Mouse (Mus musculus) heart, embryonic 14.5 days (tissue): ENCODE measurements at regions not wholly inside any gene's neighbourhood (a gene's known extent, or its start where the extent isn't known, plus 50 kb on each side); places are given as distances from the start of the nearest gene placed in this dataset.

Experiments used
- ATAC-seq: fragments of 200-750 bp; cut with Nextera tagmentation; 2 replicates; pipeline ENCODE4 v1.8.0; 2017; ENCODE audit warnings: low read depth, moderate TSS enrichment; ENCODE audit not compliant: insufficient number of reproducible peaks, insufficient read depth, low FRiP score
- H3K27ac ChIP-seq, 2 experiments: fragments of 200-500 bp in 1 of 2; fragments of 300-500 bp in 1 of 2; sonication (generic) in 1 of 2; replicated peaks in 1 of 2; 2 replicates each; pipeline ENCODE4 v1.5.1; 2012 to 2014; ENCODE audit warnings: low read depth in 2 of 2, low read length in 2 of 2, control low read depth in 1 of 2, mild to moderate bottlenecking in 1 of 2, mixed read lengths in 1 of 2; ENCODE audit not compliant: control insufficient read depth in 1 of 2, insufficient read depth in 1 of 2
- H3K27me3 ChIP-seq: fragments of 300-500 bp; sonication (generic); 2 replicates; pipeline ENCODE4 v1.6.1; 2014; ENCODE audit warnings: mild to moderate bottlenecking, low read length, control low read depth; ENCODE audit not compliant: control insufficient read depth, insufficient read depth
- H3K36me3 ChIP-seq: fragments of 300-500 bp; sonication (generic); 2 replicates; pipeline ENCODE4 v1.6.1; 2014; ENCODE audit warnings: mild to moderate bottlenecking, control low read depth, low read length, mixed read lengths; ENCODE audit not compliant: control insufficient read depth, insufficient read depth
- H3K4me1 ChIP-seq, 2 experiments: fragments of 200-500 bp in 1 of 2; fragments of 300-500 bp in 1 of 2; sonication (generic) in 1 of 2; 2 replicates each; pipeline ENCODE4 v1.6.1; 2012 to 2014; ENCODE audit warnings: low read length in 2 of 2, control low read depth in 1 of 2, mixed read lengths in 1 of 2; ENCODE audit not compliant: control insufficient read depth in 2 of 2, insufficient read depth in 2 of 2
- H3K4me2 ChIP-seq: fragments of 300-500 bp; sonication (generic); 2 replicates; pipeline ENCODE4 v1.6.1; 2014; ENCODE audit warnings: mild to moderate bottlenecking, low read length
- H3K4me3 ChIP-seq, 2 experiments: fragments of 200-500 bp in 1 of 2; fragments of 300-500 bp in 1 of 2; sonication (generic) in 1 of 2; 2 replicates each; pipeline ENCODE4 v1.5.1; 2012 to 2014; ENCODE audit warnings: low read length in 2 of 2, mild to moderate bottlenecking in 2 of 2, control low read depth in 1 of 2, low read depth in 1 of 2, moderate library complexity in 1 of 2; ENCODE audit not compliant: control insufficient read depth in 1 of 2, insufficient read depth in 1 of 2
- H3K9ac ChIP-seq: fragments of 300-500 bp; sonication (generic); 2 replicates; pipeline ENCODE4 v1.6.1; 2014; ENCODE audit warnings: mild to moderate bottlenecking, low read length
- H3K9me3 ChIP-seq: fragments of 300-500 bp; sonication (generic); 2 replicates; pipeline ENCODE4 v1.6.1; 2016; ENCODE audit warnings: low read length, control low read depth; ENCODE audit not compliant: control insufficient read depth
- WGBS: fragments of 180-500 bp; shearing (Covaris S2); extraction: QIAGEN DNeasy Blood & Tissue Kit; methylation state at CpG from one replicate; pipeline ENCODE4 v1.1.7; 2014; 5-methylcytosine and 5-hydroxymethylcytosine counted together

GRCm38 (mm10) chr17:52062096-52062665, 229.1 kb upstream of the Satb1 start:
- Histone ChIP-seq H3K4me2 (no peak overlapping the region), H3K9me3 (no peaks in the 10 kb centered on the region), H3K36me3 (no peaks in the 10 kb centered on the region), H3K27me3 (no peaks in the 10 kb centered on the region), H3K27ac (no peak overlapping the region), H3K9ac (no peak overlapping the region), H3K4me3 (no peak overlapping the region), H3K4me1 (no peaks in the 10 kb centered on the region)
- ATAC-seq: no peak
- 77% methylated on average over 11 of the region's 11 CpGs for WGBS

- 73% methylated on average over 4 of the region's 4 CpGs for WGBS
- ATAC-seq: no peak
- Histone ChIP-seq H3K9ac (no peak overlapping the region), H3K27ac (no peak overlapping the region), H3K4me2 (no peak overlapping the region), H3K36me3 (no peaks in the 10 kb centered on the region), H3K27me3 (no peaks in the 10 kb centered on the region), H3K4me3 (no peak overlapping the region), H3K9me3 (no peaks in the 10 kb centered on the region), H3K4me1 (no peaks in the 10 kb centered on the region)
Observed at GRCm38 (mm10) chr17:52036479-52036878, 203.4 kb upstream of the Satb1 start.

GRCm38 (mm10) chr17:52031079-52031478, 198.0 kb upstream of the Satb1 start:
- Histone ChIP-seq H3K9me3 (no peaks in the 10 kb centered on the region), H3K27ac (no peak overlapping the region), H3K9ac (no peak overlapping the region), H3K4me1 (no peaks in the 10 kb centered on the region), H3K27me3 (no peaks in the 10 kb centered on the region), H3K4me3 (no peak overlapping the region), H3K36me3 (no peaks in the 10 kb centered on the region), H3K4me2 (no peak overlapping the region)
- ATAC-seq: no peak
- 86% methylated on average over 8 of the region's 8 CpGs for WGBS

- no peak; the same call in 1 of the 2 replicates for ATAC-seq
Observed at GRCm38 (mm10) chr17:51986920-51987319, 153.8 kb upstream of the Satb1 start.

GRCm38 (mm10) chr17:51986212-51986611, 153.1 kb upstream of the Satb1 start:
- Histone ChIP-seq H3K27me3 (no peaks in the 10 kb centered on the region), H3K36me3 (no peaks in the 10 kb centered on the region), H3K9me3 (no peaks in the 10 kb centered on the region), H3K4me3 (no peak overlapping the region), H3K4me1 (no peaks in the 10 kb centered on the region), H3K4me2 (0 out of 2 replicates have a peak overlapping the region, but pooled peaks have one; percentile 8), H3K9ac (no peak overlapping the region), H3K27ac (no peak overlapping the region)
- WGBS: 59% methylated on average over 14 of the region's 14 CpGs
- ATAC-seq: no peak

More at GRCm38 (mm10) chr17:51986920-51987319, 153.8 kb upstream of the Satb1 start:
- H3K27ac ChIP-seq: no peak overlapping the region
- no peak overlapping the region for H3K4me2 ChIP-seq
- no peaks in the 10 kb centered on the region for H3K9me3 ChIP-seq
- no peak overlapping the region for H3K4me3 ChIP-seq
- H3K4me1 ChIP-seq: no peaks in the 10 kb centered on the region
- WGBS: 66% methylated on average over 8 of the region's 8 CpGs
- no peaks in the 10 kb centered on the region for H3K27me3 ChIP-seq
- H3K9ac ChIP-seq: no peak overlapping the region
- no peaks in the 10 kb centered on the region for H3K36me3 ChIP-seq

- Histone ChIP-seq H3K4me1 (no peaks in the 10 kb centered on the region), H3K27ac (no peak overlapping the region), H3K27me3 (no peaks in the 10 kb centered on the region), H3K9me3 (no peaks in the 10 kb centered on the region), H3K36me3 (no peaks in the 10 kb centered on the region), H3K4me3 (no peak overlapping the region), H3K9ac (no peak overlapping the region), H3K4me2 (no peak overlapping the region)
- no peak for ATAC-seq
- WGBS: 81% methylated on average over 2 of the region's 2 CpGs
Observed at GRCm38 (mm10) chr17:51979126-51979525, 146.0 kb upstream of the Satb1 start.

DNA sequence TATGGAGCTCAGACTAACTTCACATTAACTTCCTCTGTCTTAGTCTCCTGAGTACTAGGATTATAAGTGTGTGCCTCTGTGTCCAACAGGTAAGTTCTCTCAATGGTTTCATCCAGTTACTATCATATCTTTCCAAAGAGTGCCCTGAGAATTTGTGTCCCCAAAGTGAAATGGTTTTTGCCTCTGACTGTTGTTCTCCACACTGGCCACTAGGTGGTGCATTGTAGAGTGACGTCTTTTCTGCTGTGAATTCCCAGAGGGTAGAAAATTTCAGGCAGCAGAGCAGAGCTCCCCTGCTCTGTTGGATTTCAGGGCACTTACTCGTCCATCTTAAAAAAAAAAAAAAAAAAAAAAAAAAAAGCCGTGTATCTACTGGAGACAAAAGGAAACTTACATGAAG, 138.4 kb upstream of the Satb1 start:
- ATAC-seq: no peak
- WGBS: 42% methylated on average over 3 of the region's 3 CpGs
- H3K4me3 ChIP-seq: no peak overlapping the region

More for the DNA sequence above, 138.4 kb upstream of the Satb1 start:
- Histone ChIP-seq H3K9ac (no peak overlapping the region), H3K9me3 (peaks cover 8% of the 10 kb centered on the region; the same call in 1 of the 2 replicates), H3K36me3 (no peaks in the 10 kb centered on the region), H3K4me1 (no peaks in the 10 kb centered on the region), H3K4me2 (no peak overlapping the region), H3K27me3 (no peaks in the 10 kb centered on the region), H3K27ac (no peak overlapping the region)
